17 mouse cellular contexts compared by ENCODE assay signal in genomic region chr6:122715886-122716285, GRCm38 (mm10). TPM values are rescaled to one million over a fixed set of nuclear protein-coding genes. Genes with fewer than 3 reads are reported as not detected.
DNase-seq lines count a peak whose midpoint lies in the region; ATAC-seq and TF ChIP-seq lines count a peak whose summit lies in the region.
"Had no signal": no experiment of that assay in that cellular context is flagged by ENCODE, and none has a peak within 500 bp of the region (broad histone marks: within the 10 kb centered on the region; RNA-seq: fewer than 3 reads in every experiment).

No protein-coding gene starts in this region.

- peak overlapping the region; percentile 27; the same call in 1 of the 2 replicates for H3K4me2 ChIP-seq in heart, embryonic 12.5 days
- H3K4me2 ChIP-seq in hindbrain, embryonic 16.5 days (ENCODE audit: low read length): no peak overlapping the region
- H3K4me2 ChIP-seq in midbrain, postnatal 0 days (ENCODE audit: low read depth, low read length, poor library complexity, severe bottlenecking): no peak overlapping the region
- H3K4me2 ChIP-seq: liver, embryonic 11.5 days; neural tube, embryonic 12.5 days had no signal

- DNase-seq in heart, postnatal 36 days: no peak
- DNase-seq in brain, embryonic 14.5 days (ENCODE audit: low read depth): peak; percentile 69
- peak; percentile 40 for DNase-seq in midbrain, postnatal 0 days (ENCODE audit: low spot score)
- DNase-seq in liver: no peak
- DNase-seq in right cerebral cortex, postnatal 25 days: no peak
- DNase-seq: adrenal gland, adult 8-10 months; cerebellum, postnatal 14 days; thymus, adult 2 months had no signal

- H3K27ac ChIP-seq in heart, embryonic 12.5 days (ENCODE audit: poor library complexity, severe bottlenecking): no peak overlapping the region
- no peak overlapping the region for H3K27ac ChIP-seq in hindbrain, embryonic 16.5 days (ENCODE audit: low read depth, low read length)
- H3K27ac ChIP-seq in midbrain, postnatal 0 days (ENCODE audit: low read depth, low read length): no peak overlapping the region
- H3K27ac ChIP-seq: neural tube, embryonic 12.5 days had no signal

- 11% methylated on average over 4 of the region's 4 CpGs for WGBS in heart, embryonic 12.5 days
- 3% methylated on average over 4 of the region's 4 CpGs for WGBS in hindbrain, embryonic 16.5 days
- WGBS in midbrain, postnatal 0 days: 4% methylated on average over 4 of the region's 4 CpGs

- no peaks in the 10 kb centered on the region for H3K27me3 ChIP-seq in heart, embryonic 12.5 days (replicated peaks)
- H3K27me3 ChIP-seq in hindbrain, embryonic 16.5 days (replicated peaks; ENCODE audit: control insufficient read depth, insufficient read depth, low read length): no peaks in the 10 kb centered on the region
- H3K27me3 ChIP-seq in midbrain, postnatal 0 days (ENCODE audit: insufficient read depth, low read length): no peaks in the 10 kb centered on the region
- H3K27me3 ChIP-seq: neural tube, embryonic 12.5 days had no signal

- TF ChIP-seq CTCF in brain, embryonic 14.5 days (IDR thresholded peaks at IDR 0.05; ENCODE audit: borderline replicate concordance, extremely low read depth, insufficient read depth, insufficient read length): no peak
- no peak for TF ChIP-seq CTCF in midbrain, postnatal 0 days (IDR thresholded peaks at IDR 0.05)

- no peak overlapping the region for H3K9ac ChIP-seq in heart, embryonic 12.5 days
- H3K9ac ChIP-seq in hindbrain, embryonic 16.5 days (ENCODE audit: low read depth, low read length): no peak overlapping the region
- no peak overlapping the region for H3K9ac ChIP-seq in midbrain, postnatal 0 days (replicated peaks; ENCODE audit: low read length, poor library complexity, severe bottlenecking)
- H3K9ac ChIP-seq: neural tube, embryonic 12.5 days had no signal

- peaks cover 16% of the 10 kb centered on the region; the same call in 1 of the 2 replicates for H3K4me1 ChIP-seq in heart, embryonic 12.5 days (replicated peaks)
- no peaks in the 10 kb centered on the region for H3K4me1 ChIP-seq in hindbrain, embryonic 16.5 days (ENCODE audit: control insufficient read depth, insufficient read depth, low read depth, low read length)
- no peaks in the 10 kb centered on the region; the same call in 1 of the 2 replicates for H3K4me1 ChIP-seq in midbrain, postnatal 0 days (ENCODE audit: insufficient read depth, low read length)

- intact Hi-C loops in heart, postnatal 36 days (cut with DNase I): no loop called here

- ATAC-seq in heart, embryonic 12.5 days (ENCODE audit: insufficient number of reproducible peaks, low FRiP score): no peak
- peak; percentile 58; the same call in 1 of the 2 replicates for ATAC-seq in hindbrain, embryonic 16.5 days
- peak; percentile 44; the same call in 1 of the 2 replicates for ATAC-seq in midbrain, postnatal 0 days (ENCODE audit: low FRiP score)
- ATAC-seq: CD4-positive, CD25-positive, alpha-beta regulatory T cell, adult 4 months; lung, postnatal 0 days had no signal

- H3K4me3 ChIP-seq in heart, embryonic 12.5 days: no peak overlapping the region
- H3K4me3 ChIP-seq in hindbrain, embryonic 16.5 days (ENCODE audit: low read length): no peak overlapping the region
- H3K4me3 ChIP-seq in midbrain, postnatal 0 days (ENCODE audit: low read depth, low read length): no peak overlapping the region
- H3K4me3 ChIP-seq: neural tube, embryonic 12.5 days had no signal

- no peak for TF ChIP-seq POLR2A in brain, embryonic 14.5 days (IDR thresholded peaks at IDR 0.05; ENCODE audit: borderline replicate concordance, extremely low read depth, insufficient read depth, insufficient read length, poor library complexity, severe bottlenecking)

- no peaks in the 10 kb centered on the region for H3K9me3 ChIP-seq in heart, embryonic 12.5 days (replicated peaks)
- no peaks in the 10 kb centered on the region for H3K9me3 ChIP-seq in hindbrain, embryonic 16.5 days (ENCODE audit: control insufficient read depth, low read length)
- H3K9me3 ChIP-seq in midbrain, postnatal 0 days (ENCODE audit: low read length): no peaks in the 10 kb centered on the region
- H3K9me3 ChIP-seq: neural tube, embryonic 12.5 days had no signal

- H3K36me3 ChIP-seq in heart, embryonic 12.5 days: no peaks in the 10 kb centered on the region
- no peaks in the 10 kb centered on the region for H3K36me3 ChIP-seq in hindbrain, embryonic 16.5 days (ENCODE audit: control insufficient read depth, insufficient read depth, low read length)
- no peaks in the 10 kb centered on the region for H3K36me3 ChIP-seq in midbrain, postnatal 0 days (ENCODE audit: insufficient read depth, low read length)
- H3K36me3 ChIP-seq: neural tube, embryonic 12.5 days had no signal

RNA-seq across cellular contexts. Expression of gene Nanog, which starts 8.6 kb away (rescaled TPM):
- polyA plus RNA-seq in heart, embryonic 12.5 days (2016; fragmentation: Nextera tagmentation; extraction: Ambion mirVana): 0.49 and 0.86 TPM in 2 replicates
- total RNA-seq in heart, postnatal 36 days (2021): not detected
- polyA plus RNA-seq in brain, embryonic 14.5 days (2012; rRNA removed): 0.22 and 0.23 TPM in 2 replicates
- polyA plus RNA-seq in hindbrain, embryonic 16.5 days (2015; fragmentation: Nextera tagmentation; extraction: Ambion mirVana): 0.08 and 0.25 TPM in 2 replicates
- total RNA-seq in midbrain, postnatal 0 days (2014; rRNA removed): 0.09 and 0.16 TPM in 2 replicates
- 0.07 and 0.10 TPM in 2 replicates for polyA plus RNA-seq in midbrain, postnatal 0 days (2015; fragmentation: Nextera tagmentation; extraction: Ambion mirVana)
- total RNA-seq: adrenal gland, adult 8-10 months; left cerebral cortex, adult 8-10 months; megakaryocyte-erythroid progenitor cell, adult 5-6 weeks had no signal
- polyA plus RNA-seq: kidney, embryonic 14.5 days had no signal

Comparison
In these comparisons a context has a peak if more than half of its experiments do, and no peak if none do; other contexts are left out.
1. DNase-seq: peak in brain, embryonic 14.5 days (single experiment) and midbrain, postnatal 0 days (single experiment); none in heart, postnatal 36 days (0 of 2), liver (single experiment) and right cerebral cortex, postnatal 25 days (single experiment).